Mouse (Mus musculus) spleen, adult 2 months (tissue): ENCODE results near the gene Ctnna3. TPM values are rescaled to one million over a fixed set of nuclear protein-coding genes. Genes with fewer than 3 reads are reported as not detected.

Experiments
- DNase-seq, 2 experiments: peaks; one replicate each; pipeline versions ENCODE4 v3.0.0 to v3.0.0-alpha.2; 2012 to 2021; ENCODE audit warnings: low spot score in 2 of 2, low read depth in 1 of 2
- H3K27ac ChIP-seq: fragments of 200-500 bp; 2 replicates; pipeline ENCODE4 v1.5.1; 2012; ENCODE audit warnings: low read length, inconsistent platforms; ENCODE audit not compliant: insufficient read depth
- H3K27me3 ChIP-seq: fragments of 200-500 bp; 2 replicates; pipeline ENCODE4 v1.6.1; 2012; ENCODE audit warnings: mild to moderate bottlenecking, moderate library complexity, low read length, inconsistent platforms; ENCODE audit not compliant: control insufficient read depth, insufficient read depth
- H3K36me3 ChIP-seq: fragments of 200-500 bp; 2 replicates; pipeline ENCODE4 v1.6.1; 2012; ENCODE audit warnings: mild to moderate bottlenecking, low read length, inconsistent platforms; ENCODE audit not compliant: control insufficient read depth, insufficient read depth
- H3K4me1 ChIP-seq: fragments of 200-500 bp; 2 replicates; pipeline ENCODE4 v1.6.1; 2011; ENCODE audit warnings: inconsistent platforms; ENCODE audit not compliant: control insufficient read depth, insufficient read depth, insufficient read length
- H3K4me3 ChIP-seq: fragments of 200-500 bp; 2 replicates; pipeline ENCODE4 v1.5.1; 2011; ENCODE audit warnings: mild to moderate bottlenecking, inconsistent platforms; ENCODE audit not compliant: insufficient read depth, insufficient read length; ENCODE audit errors: extremely low read depth
- CTCF ChIP-seq: fragments of 200-500 bp; IDR thresholded peaks from 2 replicates; pipeline ENCODE4 v1.5.1; 2011; ENCODE audit warnings: mild to moderate bottlenecking, inconsistent platforms; ENCODE audit not compliant: insufficient read depth, insufficient read length, insufficient replicate concordance; ENCODE audit errors: extremely low read depth
- POLR2A ChIP-seq: fragments of 200-500 bp; IDR thresholded peaks from 2 replicates; pipeline ENCODE4 v1.6.1; 2011; ENCODE audit warnings: low read depth, low read length, inconsistent platforms
- WGBS: fragments of 180-500 bp; shearing (Covaris S2); methylation state at CpG from one replicate; pipeline ENCODE4 v1.1.7; 2018; 5-methylcytosine and 5-hydroxymethylcytosine counted together
- polyA plus RNA-seq: library from polyadenylated mRNA; depleted of rRNA; stranded (reverse); fragments of >200 nt; gene quantifications from 2 replicates; pipeline ENCODE4 v1.2.3, GENCODE M21; 2012

Gene Ctnna3
- polyA plus RNA-seq, 1 experiment = 0.07 TPM

- WGBS = 66% methylated on average over 4 of the region's 4 CpGs
- Histone ChIP-seq H3K27me3 (no peaks in the 10 kb centered on the region), H3K27ac (no peak overlapping the region), H3K36me3 (no peaks in the 10 kb centered on the region), H3K4me3 (no peak overlapping the region), H3K4me1 (no peaks in the 10 kb centered on the region)
- DNase-seq = no peak
- TF ChIP-seq CTCF (no peak), POLR2A (no peak)
Observed at GRCm38 (mm10) chr10:63689651-63690050, 259.8 kb downstream of the Ctnna3 start.

GRCm38 (mm10) chr10:63692039-63692438 lies 262.1 kb downstream of the Ctnna3 start:
- Histone ChIP-seq H3K27ac (no peak overlapping the region), H3K4me1 (no peaks in the 10 kb centered on the region), H3K4me3 (no peak overlapping the region), H3K36me3 (no peaks in the 10 kb centered on the region), H3K27me3 (no peaks in the 10 kb centered on the region)
- no peak for TF ChIP-seq POLR2A
- no peak for TF ChIP-seq CTCF
- 47% methylated on average over 3 of the region's 3 CpGs for whole genome bisulfite sequencing
- DNase-seq = no peak

- no peak for DNase-seq
- Histone ChIP-seq H3K27ac (no peak overlapping the region), H3K27me3 (no peaks in the 10 kb centered on the region), H3K4me3 (no peak overlapping the region), H3K4me1 (no peaks in the 10 kb centered on the region), H3K36me3 (no peaks in the 10 kb centered on the region)
- 82% methylated on average over 6 of the region's 6 CpGs for WGBS
- TF ChIP-seq CTCF = no peak
- no peak for TF ChIP-seq POLR2A
Observed at GRCm38 (mm10) chr10:63710211-63710610, 280.3 kb downstream of the Ctnna3 start.

- H3K36me3 ChIP-seq = no peaks in the 10 kb centered on the region
- 36% methylated on average over 8 of the region's 8 CpGs for WGBS
- no peak for DNase-seq
- no peak overlapping the region for H3K4me3 ChIP-seq
- no peak overlapping the region for H3K27ac ChIP-seq
- no peaks in the 10 kb centered on the region for H3K4me1 ChIP-seq
- TF ChIP-seq CTCF = no peak
- H3K27me3 ChIP-seq = no peaks in the 10 kb centered on the region
Observed at GRCm38 (mm10) chr10:63712530-63712929, 282.6 kb downstream of the Ctnna3 start.

- no peak for DNase-seq
- Histone ChIP-seq H3K4me3 (no peak overlapping the region), H3K36me3 (no peaks in the 10 kb centered on the region), H3K27me3 (no peaks in the 10 kb centered on the region), H3K4me1 (no peaks in the 10 kb centered on the region), H3K27ac (no peak overlapping the region)
- 73% methylated on average over 4 of the region's 4 CpGs for WGBS
- TF ChIP-seq POLR2A = no peak
Observed at GRCm38 (mm10) chr10:63714151-63714550, 284.3 kb downstream of the Ctnna3 start.

- 91% methylated on average over 10 of the region's 10 CpGs for WGBS
- no peak overlapping the region for H3K27ac ChIP-seq
- no peak overlapping the region for H3K4me3 ChIP-seq
- no peak for TF ChIP-seq CTCF
- no peak for DNase-seq
- H3K4me1 ChIP-seq = no peaks in the 10 kb centered on the region
- H3K27me3 ChIP-seq = no peaks in the 10 kb centered on the region
- no peaks in the 10 kb centered on the region for H3K36me3 ChIP-seq
Observed at GRCm38 (mm10) chr10:63768871-63769270, 339.0 kb downstream of the Ctnna3 start.

- Histone ChIP-seq H3K27me3 (no peaks in the 10 kb centered on the region), H3K36me3 (no peaks in the 10 kb centered on the region), H3K27ac (no peak overlapping the region), H3K4me1 (no peaks in the 10 kb centered on the region), H3K4me3 (no peak overlapping the region)
- no peak for DNase-seq
- WGBS = 91% methylated on average over 7 of the region's 7 CpGs
- TF ChIP-seq POLR2A (no peak), CTCF (no peak)
Observed at GRCm38 (mm10) chr10:63771656-63772055, 341.8 kb downstream of the Ctnna3 start.
